Mouse (Mus musculus) heart, postnatal 25 days (tissue): Measurements from ENCODE around the gene Pcif1. TPM values are rescaled to one million over a fixed set of nuclear protein-coding genes. Genes with fewer than 3 reads are reported as not detected.
A peak's percentile ranks its signal among the peaks of the same experiment; 100 is the strongest.

Experiments used
- DNase-seq: peaks from one replicate; pipeline ENCODE4 v3.0.0; 2022; ENCODE audit warnings: low spot score
- intact Hi-C: fragments of 180-260 bp; cut with DNase I; formaldehyde crosslinking; loops from one replicate; pipeline ENCODE4 v1.15.1; 2025
- total RNA-seq, 2 experiments: library from RNA; stranded (reverse); gene quantifications; 2 replicates each; pipeline ENCODE4 v1.2.3; 2021

The Pcif1 gene
- total RNA-seq, 2 experiments from 2014 or later, result 27.5 to 34.6 TPM

DNA sequence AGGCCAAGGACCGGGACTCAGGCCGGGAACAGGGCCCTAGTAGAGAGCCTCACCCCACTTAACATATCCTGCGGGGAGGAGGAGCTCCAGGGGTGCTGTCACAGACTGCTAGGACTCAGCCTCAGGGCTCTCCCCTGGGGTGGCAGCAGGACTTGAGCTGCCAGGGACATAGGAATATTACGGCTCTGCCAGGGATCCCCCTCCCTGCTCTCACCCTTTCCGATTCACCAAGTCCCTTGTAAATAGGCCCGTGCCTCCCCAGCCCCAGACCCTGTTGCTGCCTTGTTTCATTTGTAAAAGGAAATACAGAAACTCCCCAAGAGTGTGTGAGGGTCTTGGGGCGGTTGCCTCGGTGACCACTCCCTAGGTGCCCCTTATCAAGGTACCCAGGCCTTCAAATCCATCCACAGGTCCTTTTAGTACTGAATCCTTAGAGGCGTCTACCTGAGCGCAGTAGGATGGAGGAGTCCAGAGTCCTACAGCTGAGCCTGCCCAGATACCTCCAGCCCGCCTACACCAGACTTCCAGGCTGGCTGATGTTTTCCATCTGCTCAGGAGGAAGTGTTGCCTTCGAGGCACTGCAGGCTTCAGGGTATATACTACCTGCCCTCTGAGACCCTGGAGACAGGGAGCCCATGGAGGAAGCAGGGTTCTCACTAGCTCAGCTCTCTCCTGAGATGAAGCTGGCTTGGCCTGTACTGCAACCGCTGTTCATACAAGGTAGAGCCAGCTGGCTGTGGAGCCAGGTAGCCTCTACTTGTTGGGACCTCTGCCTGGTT, 12.1 kb downstream of the Pcif1 start:
- intact Hi-C loops, result loop anchor here (5.0 kb wide), 1 partner anchor 59 kb away; the partner anchor contains the start of genes Ctsa and Neurl2
- DNase-seq, result no peak

DNA sequence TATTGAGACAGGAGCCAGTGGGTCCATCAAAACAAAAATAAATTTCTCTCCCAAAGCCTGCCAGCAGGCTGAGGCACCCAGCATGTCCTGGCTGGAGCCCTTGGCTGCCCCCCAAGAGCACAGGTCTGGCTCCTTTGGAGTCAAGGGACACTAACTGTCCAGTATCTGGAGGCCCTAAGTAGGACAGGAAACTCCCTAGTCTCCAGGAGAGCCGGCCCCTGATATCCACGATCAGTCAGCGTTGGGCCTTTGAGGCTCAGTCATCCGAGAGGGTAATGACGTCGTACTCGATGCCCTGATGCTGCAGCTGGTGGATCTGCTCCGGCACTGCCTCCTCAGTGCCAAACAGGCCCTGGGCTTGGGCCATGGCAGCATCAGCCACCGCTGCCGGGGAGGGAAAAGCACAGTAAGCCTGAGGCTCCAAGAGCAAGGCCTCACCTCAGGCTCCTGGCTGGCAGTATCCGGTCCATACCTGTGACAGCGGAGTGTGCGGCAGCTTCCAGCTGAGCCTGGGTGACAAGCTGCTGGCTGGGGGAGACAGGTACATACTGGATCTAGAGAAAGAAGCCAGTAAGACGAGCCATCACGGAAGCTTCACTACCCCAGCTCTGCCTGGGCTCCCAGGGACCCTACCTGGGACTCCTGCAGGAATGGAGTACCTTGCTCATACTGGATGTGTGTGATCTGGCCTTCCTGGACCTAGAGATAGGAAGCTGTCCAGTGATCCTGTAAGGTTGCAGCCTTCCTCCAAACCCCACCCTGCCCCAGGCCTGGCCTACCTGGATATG, 13.0 kb downstream of the Pcif1 start:
- intact Hi-C loops, result loop anchor here (5.0 kb wide), 1 partner anchor 60 kb away; the partner anchor contains the start of genes Ctsa and Neurl2
- DNase-seq, result no peak

DNA sequence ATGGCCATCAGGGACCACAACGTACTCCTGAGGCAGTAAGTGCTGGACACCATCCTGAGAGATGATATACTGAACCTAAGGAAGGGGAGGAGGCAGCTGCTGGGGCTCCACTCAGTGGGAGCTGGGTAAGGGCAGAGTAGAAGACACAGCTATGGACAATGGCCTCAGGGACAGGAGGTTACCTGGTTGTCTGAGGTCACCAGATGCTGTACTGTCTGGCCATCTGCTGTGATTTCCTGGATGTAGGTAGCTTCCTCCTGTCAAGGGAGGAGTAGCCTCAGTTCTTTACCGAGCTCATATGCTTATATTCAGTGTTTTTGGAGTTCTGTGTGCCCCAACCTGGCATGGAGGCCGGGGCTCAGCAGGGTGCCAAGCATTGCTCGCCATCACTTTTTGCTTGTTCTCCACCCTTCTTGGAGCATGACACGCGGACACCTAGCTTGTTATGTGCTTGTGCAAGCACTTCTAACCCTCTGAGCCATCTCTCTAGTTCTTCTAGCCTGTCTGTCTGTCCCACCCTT, 13.7 kb downstream of the Pcif1 start:
- no peak for DNase-seq
- intact Hi-C loops, result loop anchor here (5.0 kb wide), 1 partner anchor 60 kb away; the partner anchor contains the start of genes Ctsa and Neurl2

DNA sequence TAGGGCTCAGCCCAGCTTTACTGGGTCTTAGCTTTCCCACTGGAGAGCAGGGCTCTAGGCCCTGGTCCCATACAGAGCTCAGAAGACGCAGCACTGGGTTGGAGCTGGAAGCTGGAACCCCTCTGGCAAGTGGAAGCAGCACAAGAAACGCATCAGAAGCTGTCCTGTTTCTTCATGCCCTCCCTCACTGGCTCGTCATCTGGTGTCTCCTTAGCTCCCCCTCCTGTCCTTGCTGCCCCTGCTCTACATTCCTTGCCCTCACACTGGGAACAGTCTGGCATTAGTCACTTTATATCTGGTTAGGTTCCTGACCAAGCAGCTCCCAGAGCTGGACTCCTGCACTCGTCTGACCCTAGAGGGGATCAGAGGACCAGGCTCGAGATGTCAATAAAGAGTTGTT, 14.9 kb downstream of the Pcif1 start:
- intact Hi-C loops, result loop anchor here (5.0 kb wide), 1 partner anchor 62 kb away; the partner anchor contains the start of genes Ctsa and Neurl2
- DNase-seq, result no peak

DNA sequence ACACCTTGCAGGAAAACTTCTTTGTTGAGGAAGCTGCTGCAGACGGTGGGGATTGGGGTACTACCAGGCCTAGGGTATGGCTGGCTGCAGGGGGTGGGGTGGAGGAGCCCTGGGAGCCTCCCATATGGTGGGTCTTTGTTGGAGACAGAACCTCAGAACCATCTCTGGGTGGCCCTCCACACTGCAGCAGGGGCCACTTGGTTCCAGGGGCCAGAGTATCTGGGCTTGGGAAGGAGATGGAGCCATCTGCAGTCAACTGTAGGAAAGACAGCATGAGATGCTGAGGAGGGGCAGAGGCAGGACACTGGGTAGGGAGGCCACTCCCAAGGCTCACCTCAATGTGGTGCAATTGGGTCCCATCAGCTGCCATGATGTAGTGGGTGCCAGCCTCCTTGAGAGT, 15.5 kb downstream of the Pcif1 start:
- DNase-seq, result no peak
- intact Hi-C loops, result loop anchor here (5.0 kb wide), 1 partner anchor 62 kb away; the partner anchor contains the start of genes Ctsa and Neurl2

DNA sequence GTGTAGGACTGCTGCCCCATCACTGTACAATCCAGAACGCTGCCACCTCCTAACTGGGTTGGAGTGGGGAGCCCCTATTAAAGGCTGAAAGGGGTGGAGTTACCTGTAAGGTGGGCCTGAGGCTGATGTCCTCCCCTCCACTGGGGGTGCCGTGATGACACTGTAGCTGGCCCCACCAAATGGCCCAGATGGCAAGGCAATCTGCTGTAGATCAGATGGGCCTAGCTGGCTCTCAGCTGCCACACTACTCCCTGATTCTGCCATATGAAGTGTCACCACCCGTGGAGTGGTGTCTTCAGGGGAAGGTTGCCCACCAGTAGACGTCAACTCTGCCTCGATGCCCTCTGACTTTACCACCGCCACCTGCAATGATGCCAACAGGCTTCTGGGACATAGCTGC, 16.8 kb downstream of the Pcif1 start:
- no peak for DNase-seq
- intact Hi-C loops, result no loop called here

DNA sequence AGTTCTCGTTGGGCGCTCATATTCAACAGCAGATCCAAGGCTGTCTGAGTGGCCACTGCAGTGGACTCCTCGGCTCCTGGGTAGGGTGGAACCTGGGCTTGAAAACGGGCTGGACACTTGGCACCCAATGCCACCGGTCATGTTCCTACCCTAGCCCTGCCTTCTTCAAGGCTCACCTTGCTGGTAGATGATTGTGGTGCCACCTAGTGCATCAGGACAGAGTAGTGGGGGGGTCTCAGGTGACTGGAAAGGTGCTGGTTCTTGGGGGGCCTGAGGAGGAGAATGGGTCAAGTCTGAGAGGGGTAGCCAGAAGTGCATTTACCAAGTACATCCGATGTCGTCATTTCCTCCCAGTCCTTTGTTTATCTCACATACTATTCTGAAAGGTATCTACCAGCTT, 18.9 kb downstream of the Pcif1 start:
- intact Hi-C loops, result no loop called here
- DNase-seq, result no peak

DNA sequence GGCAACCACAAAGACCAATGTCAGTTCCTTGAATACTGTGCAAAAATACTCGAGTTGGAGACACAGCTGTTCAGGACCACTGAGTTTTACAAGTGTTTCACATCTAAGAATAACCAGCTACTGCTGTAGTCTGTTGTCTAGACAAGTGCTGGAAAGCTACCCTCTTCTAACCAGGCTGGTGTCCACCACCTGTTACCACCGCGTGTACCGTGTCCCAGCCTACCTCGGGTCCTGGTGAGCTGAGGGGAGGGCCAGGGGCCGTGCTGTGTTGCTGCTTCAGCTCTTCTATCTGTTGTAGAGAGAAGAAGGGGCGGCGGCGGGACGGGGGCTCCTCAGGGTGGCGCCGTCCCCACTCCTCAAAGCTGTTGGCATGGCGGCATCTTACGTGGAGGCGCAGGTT, 19.9 kb downstream of the Pcif1 start:
- DNase-seq, result no peak
- intact Hi-C loops, result no loop called here

DNA sequence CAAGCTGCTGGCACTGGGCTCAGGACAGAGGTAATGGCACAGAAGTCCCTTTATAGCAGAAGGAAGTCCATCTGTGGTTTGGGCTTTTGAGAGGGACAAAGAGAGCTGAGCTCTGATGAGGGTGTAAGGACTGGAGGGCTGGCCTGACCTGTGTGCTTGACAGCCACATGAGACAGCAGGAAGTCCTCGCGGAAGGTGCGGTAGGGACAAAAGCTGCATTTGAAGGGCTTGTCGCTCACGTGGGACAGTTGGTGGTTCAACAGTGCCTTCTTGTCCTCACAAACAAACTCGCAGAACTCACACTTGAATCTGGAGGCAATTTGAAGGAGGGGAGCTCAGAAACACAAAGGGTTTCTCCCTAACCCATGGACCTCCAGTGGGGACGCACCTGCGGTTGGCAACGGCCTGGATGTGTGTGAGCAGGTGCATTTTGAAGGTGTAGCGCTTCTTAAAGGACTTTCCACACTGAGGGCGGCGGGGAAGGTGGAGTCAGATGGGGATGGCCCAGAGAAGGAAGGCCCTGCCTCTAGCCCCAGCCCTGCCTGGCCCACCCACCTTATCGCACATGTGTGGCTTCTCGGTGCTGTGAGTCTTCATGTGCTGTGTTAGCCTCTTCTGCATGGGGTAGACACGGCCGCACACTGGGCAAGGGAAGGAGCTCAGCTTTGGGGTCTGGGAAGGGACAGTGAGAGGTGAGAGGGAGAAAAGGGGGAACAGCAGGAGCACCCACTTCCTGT, 20.8 kb downstream of the Pcif1 start:
- DNase-seq, result no peak
- intact Hi-C loops, result no loop called here

DNA sequence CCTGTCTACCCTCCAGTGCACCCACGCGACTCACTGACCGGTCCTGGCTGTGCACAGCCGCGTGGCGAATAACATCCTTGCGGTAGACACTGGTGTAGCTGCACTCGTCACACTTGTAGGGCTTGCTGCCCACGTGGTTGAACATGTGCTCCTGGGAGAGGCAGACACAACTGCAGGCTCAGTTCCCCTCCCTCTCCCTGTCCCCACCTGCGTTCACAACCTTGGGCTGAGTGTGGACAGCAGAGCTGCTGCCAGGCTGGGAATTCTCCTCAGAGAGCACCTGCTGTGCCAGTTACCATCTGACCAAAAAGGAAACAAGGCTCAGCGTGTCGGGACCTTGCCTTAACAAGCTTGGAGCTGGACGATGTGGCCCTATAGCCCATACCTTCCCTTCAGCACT, 22.3 kb downstream of the Pcif1 start:
- intact Hi-C loops, result no loop called here
- no peak for DNase-seq

DNA sequence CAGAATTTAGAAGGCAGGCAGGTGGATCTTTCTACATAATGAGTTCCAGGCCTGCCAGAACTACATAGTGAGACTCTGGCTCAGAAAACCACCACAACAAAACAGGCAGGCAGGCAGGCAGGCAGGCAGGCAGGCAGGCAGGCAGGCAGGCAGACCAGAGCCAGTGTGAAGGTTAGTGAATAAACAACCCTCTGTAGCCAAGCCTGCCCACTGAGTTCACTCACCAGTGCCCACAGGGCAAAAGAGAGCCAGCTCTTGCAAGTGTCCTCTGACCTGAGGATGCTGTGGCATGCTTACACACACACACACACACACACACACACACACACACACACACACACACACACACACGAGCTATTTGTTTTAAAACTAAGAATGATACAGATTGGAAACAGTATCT, 24.4 kb downstream of the Pcif1 start:
- no peak for DNase-seq
- intact Hi-C loops, result no loop called here

DNA sequence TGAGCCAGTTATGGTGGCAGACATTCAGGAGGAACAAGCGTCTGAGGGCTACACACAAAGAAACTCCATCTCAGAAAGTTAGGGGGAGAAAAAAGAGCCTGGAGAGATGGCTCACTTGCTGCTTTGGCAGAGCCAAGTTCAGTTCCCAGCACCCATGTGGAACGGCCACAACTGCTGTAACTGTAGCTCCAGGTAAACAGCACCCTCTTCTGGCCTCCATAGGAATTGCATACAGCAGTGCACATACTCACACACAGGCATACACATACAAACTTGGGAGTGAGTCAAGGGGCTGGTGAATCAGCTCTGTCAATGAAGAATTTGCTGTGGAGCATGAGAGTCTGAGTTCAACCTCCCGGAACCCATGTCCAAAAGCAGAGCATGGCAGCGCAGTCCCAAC, 27.0 kb downstream of the Pcif1 start:
- intact Hi-C loops, result no loop called here

DNA sequence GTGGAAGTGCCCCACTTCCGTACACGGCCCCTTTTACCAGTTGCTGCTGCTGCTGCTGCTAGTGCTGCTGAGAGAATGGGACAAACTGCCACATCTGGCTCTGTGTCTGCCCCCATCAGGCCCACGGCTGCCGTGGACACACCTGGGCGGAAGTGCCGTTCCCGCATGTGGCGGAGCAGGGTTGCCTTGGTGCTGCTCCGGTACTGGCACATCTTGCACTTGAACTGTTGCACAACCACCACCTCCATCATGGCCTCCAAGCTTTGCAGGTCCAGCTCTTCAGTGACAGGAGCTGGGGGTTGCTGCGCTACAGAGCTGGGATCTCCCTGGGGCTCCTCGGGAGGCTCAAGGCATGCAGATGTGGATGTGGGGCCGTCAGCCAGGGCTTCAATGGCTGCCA, 28.4 kb downstream of the Pcif1 start:
- no peak for DNase-seq
- intact Hi-C loops, result no loop called here

More for the DNA sequence above, 27.0 kb downstream of the Pcif1 start:
- DNase-seq, result no peak

DNA sequence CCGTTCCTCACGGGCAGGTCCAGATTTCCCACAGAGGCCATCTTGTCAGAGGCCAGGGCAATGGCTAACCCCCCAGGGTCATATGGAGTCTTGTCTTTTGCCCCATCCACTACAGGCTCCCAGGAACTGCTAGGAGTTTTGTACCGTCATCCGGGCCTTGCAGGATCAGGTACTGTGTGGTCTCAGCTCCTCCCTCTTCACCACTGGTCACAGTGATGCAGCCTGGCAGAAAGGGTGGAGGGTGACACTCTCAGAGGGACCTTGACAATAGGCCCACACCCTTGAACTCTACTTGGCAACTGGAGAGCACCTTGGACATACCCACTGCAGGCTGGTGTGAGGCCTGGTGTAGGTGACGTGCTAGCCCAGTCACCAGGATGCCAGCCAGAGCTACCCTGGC, 28.9 kb downstream of the Pcif1 start:
- intact Hi-C loops, result loop anchor here (2.0 kb wide), 1 partner anchor 27 kb away; no protein-coding TSS in a partner anchor
- no peak for DNase-seq

DNA sequence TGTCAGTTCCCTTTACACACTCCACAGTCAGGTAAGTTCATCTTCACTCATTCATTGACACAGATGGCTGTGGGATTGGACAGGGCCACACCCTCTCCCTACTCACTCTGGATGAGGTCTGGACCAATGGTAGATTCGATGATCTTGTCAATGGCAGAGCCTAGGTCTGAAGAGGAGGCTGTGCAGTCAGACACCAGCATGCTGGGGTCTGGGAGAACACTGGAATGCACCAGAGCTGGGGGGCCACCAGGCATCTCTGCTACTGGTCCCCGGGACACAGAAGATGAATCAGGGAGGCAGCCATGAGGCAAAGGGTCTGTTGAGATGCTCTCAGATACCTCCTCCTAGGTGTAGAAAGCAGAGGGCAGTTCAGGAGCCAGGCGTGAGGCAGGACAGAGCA, 30.0 kb downstream of the Pcif1 start:
- DNase-seq, result no peak
- intact Hi-C loops, result loop anchor here (2.0 kb wide), 1 partner anchor 28 kb away; no protein-coding TSS in a partner anchor

DNA sequence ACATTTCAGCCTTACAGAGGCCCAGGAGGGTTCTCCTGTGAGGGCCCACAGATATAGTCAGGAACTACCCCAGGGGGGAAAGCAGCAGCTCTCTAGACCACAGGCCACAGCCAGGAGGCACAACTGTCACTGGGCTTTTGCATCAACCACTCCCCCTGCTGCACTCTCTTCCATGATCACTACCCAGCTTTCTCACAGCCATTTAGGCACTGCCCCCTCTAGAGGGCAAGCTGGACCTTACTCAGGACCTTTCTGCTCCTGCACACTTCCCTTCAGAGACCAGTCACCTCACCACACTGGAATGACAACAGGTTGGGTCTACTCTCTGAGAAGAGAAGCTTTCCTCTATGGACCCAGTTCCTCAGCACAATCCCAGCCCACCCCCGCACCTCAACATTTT, 30.4 kb downstream of the Pcif1 start:
- DNase-seq, result no peak
- intact Hi-C loops, result loop anchor here (2.0 kb wide), 1 partner anchor 29 kb away; no protein-coding TSS in a partner anchor

DNA sequence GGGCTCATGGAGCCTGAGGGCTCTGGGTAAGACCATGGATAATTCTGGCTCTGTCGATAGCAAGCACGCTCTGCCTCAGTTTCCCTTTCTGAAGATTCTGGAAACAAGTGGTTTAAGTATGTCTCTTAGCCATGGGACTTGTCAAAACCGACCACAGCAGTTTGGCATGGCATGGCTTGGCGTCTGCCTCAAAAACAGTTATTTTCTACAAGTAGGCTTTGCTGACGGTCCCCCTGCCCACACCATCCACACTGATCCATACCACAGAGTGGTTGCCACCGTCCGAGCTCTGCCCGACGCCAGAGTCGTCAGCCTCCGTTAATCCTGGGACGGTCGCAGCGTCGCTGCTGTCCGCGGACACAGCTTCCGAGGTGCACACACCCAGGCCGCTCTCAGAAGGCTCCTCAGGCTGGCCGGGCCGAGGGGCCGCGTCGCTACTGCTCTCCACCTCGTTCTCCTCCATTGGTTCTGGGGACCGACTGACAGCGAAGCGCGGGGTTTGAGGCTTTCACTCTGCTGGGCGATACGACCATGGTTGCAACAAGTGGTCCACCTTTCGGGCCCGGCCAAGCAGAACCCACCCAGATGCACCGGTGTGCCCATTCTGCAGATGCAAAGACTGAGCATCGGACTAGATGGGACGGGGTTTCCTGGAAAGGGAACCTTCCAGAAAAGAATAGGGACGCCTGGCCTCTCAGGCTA, 31.4 kb downstream of the Pcif1 start:
- intact Hi-C loops, result loop anchor here (2.0 kb wide), 1 partner anchor 78 kb away; the partner anchor contains the start of genes Ctsa and Neurl2
- DNase-seq, result no peak

DNA sequence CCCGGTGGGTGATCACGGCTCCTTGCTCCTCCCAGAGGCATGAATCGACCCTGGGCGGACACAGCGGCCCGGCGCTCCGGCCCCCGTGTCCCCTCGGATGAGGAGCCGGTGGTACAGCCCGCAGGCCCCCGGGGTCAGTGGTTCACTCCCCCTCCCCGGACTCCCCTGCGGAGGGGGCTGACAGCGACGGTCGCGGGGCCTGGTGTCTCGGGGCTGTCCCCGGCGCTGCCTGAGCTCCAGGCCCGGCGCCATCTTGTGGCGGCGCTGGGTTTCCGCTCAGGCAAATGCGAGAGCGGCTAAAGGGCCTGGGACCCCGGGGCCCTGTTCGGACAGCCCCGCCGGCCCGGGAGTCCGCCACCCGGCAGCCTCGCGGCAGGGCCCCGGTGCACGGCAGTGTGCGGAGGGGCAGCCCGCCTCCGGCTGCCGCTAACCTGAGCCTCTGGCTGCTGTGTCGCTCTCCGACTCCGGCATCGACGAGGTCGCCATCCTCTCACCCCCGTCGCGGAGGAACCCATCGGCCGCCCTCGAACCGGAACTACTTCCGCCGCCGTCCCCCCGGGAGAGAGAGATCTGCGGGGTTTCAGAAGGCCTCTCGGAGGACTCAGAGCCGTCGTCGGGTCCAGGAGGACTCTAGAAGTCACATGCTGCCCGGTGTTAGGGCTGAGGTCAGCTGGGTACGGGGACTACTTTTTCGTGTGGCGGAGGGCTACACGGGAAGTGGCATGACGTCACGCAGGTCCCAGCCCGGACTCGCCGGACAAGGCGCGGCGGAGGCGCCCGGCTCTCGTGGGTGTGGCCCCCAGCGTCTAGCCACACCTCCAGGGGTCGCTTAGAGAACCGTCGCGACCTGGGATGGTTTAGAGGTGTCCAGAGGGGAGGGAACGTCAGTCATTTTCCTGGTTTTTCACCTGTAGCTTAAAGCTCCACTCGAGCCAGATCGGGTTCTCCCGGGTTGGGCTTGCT, 32.3 kb downstream of the Pcif1 start, which contains the start of gene Zfp335:
Gene Zfp335, minus strand, starts transcription at position 672 of the 963 bp plus-strand sequence.
- intact Hi-C loops, result loop anchor here (2.0 kb wide), 1 partner anchor 79 kb away; the partner anchor contains the start of genes Ctsa and Neurl2
- DNase-seq, result peak; percentile 89
